Mouse (Mus musculus): Measurements from ENCODE around the gene Plek.
"Not testable (repeated sequence)": the region's sequence is repeated elsewhere in the genome, so short reads cannot be mapped to it uniquely, and the experiment has no call there.

Gene Plek

DNA sequence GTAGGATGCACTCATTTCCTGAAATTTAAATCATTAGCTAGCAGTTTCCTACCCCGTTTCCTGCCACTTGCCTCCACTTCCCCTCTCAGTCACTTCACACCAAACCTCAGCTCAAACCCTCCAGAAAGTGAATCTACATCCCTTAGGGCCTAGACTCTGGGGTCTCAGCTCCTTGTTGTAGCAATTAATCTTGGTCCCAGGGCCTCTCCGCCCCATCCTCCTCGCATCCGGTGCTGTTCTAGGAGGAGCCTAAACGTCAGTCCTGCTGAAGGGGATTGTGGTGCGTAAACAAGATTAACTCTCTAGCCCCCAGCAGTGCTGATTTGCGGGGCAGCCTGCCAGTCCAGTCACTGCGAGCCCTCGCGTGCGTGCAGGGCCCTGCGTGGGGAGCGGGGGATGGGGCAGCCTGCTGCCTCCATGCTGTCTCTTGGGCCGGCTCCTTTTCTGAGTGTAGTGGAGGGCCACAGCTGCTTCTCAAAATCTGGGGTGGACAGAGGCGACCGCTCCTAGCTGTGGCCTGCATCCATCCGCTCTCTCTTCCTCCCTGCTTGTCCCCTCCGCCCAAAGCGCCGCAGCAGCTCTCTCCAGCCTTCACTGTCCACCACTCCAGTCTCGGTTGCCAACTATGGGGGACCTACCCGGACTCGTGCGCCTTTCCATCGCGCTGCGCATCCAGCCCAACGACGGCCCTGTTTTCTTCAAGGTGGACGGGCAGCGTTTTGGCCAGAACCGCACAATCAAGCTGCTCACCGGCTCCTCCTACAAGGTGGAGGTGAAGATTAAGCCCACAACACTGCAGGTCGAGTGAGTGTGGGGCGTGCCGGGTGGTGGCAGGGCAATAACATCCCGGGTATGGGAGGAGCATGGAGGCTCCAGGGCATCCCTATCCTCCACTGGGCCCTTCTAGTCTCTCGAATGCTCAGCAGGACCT, at the start of gene Plek, which contains the start of gene Cnrip1:
Gene Plek, minus strand, starts transcription at position 837 of the 931 bp plus-strand sequence.
Gene Cnrip1, plus strand, starts transcription at position 42 of the 931 bp plus-strand sequence.
- peak; percentile 20 to 43 for DNase-seq

DNA sequence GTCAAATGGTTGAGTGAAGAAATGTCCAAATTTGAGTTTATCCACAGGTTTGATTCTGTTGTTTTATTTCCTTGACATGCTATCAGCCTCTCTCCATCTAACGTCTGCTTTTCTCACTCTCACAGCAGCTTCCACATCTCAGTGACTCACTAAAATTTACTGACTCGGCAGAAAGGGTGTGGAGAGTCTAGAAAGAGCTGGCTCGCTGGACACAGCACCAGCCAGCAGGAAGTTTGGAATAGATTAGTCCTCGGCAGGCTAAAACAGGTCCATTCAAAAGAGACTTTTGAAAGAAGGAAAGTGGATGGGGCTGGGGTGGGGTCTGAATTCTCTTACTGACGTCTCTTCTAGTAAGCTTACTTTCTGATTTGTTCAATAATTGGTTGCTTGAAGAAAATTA, 33.9 kb upstream of the Plek start:
- DNase-seq = no peak

DNA sequence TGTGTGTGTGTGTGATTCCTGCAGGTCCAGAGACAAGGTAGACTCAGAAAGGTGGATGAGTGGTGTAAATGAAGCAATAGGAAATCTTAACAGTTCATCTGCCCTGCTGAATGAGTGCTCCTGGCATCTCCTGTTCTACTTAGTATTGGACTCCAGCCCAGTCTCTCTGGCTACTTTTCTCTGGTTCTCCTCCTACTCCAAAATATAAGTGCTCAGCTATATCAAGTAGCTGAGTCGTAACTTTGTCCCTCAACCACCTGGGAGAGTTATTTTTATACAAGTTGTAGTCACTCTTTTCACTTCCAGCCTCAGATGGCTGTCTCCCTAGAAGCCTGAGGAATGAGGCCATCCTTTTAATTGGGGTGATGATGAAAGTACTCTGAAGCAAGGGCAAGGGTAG, 31.7 kb upstream of the Plek start:
- DNase-seq = no peak

DNA sequence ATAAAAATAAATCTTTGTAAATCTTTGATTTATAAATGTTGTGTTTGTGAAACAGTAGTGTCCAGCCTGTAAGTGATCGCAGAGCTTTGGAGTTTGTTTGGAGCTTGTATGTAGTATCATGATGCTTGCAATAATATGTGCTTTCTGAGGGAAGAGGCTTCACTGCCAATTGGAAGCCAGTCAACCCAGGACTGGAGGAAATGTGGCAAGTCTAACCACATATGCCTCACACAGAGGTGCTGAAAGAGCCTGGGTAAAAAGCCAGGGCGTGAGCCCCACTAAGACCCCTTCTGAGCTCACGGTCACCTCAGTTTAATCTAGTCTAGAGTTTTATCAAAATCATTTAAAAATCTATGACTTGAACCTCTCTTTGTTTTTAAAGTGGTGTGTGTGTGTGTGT, 31.3 kb upstream of the Plek start:
- no peak for DNase-seq

DNA sequence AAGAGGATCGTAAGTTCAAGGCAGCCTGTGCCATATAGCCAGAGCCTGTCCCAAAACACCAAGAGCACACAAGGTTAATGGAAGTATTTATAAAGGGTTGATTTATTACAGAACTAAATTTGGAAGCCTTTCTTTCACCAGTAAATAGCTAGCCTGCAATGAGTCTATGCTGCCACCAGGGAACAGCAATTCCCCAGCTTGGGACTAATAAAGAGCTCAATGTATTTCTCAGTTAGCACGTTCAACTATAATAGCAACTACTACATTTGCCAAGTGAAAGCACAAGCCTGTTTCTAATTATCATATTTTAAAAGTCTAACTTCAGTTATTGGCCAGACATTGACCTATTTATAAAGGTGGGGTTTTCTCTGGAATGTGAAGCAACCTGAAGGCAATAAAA, 30.8 kb upstream of the Plek start:
- DNase-seq = no peak

DNA sequence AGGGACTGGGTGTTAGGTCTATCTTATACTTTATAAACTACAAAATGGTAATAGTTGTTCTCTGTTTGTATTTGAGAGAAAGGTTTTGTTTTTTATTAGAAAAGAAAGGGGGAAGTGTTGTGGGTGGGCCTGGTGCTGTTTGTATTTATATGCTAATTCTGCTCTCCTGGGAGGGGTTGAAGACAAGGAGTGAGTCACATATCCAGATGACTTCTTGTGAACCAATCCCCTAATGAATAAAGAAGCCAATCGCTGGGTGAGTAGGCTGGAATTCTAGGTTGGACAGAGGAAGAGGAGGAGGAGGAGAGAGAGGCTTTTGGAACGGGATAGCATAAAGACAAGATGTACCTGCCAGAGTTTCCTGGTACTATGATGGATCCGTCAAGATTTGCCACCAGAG, 29.9 kb upstream of the Plek start:
- DNase-seq = no peak

DNA sequence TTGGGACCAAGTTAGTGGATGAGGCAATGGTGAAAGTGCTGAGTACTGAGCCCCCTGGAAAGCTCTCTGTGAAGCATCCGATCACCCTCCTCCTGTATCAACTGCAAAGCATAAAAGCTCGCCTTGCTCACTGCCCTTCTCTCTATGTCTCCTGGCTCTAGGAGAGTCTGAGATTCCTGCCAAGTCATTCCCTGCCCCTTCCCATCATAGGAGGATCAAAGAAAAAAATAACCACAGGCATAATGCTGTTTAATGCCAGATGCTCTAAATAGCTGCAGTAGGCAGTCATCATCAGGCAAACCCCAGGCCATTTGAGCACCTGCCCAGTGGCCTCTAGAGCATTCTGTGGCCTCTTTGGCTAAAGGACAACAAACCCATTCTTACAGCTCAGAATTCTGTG, 23.5 kb upstream of the Plek start:
- DNase-seq = no peak

DNA sequence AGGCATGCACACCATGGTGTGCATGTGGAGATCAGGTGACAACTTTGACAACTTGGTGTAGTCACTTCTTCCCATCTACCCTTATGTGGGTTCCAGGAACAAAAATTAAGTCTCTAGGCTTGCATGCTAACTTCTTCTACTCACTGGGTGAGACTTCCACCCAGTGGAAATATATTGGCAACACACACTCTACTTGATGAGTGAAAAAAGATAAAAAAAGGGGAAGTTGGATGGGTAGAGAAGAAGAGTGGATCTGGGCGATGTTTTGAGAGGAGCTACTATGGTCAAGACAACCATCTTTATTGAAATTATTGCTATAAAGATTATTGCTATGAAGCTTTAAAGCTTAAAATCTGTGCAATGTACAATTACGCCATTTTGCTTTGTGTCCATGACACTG, 17.2 kb upstream of the Plek start:
- DNase-seq = not testable (repeated sequence)

DNA sequence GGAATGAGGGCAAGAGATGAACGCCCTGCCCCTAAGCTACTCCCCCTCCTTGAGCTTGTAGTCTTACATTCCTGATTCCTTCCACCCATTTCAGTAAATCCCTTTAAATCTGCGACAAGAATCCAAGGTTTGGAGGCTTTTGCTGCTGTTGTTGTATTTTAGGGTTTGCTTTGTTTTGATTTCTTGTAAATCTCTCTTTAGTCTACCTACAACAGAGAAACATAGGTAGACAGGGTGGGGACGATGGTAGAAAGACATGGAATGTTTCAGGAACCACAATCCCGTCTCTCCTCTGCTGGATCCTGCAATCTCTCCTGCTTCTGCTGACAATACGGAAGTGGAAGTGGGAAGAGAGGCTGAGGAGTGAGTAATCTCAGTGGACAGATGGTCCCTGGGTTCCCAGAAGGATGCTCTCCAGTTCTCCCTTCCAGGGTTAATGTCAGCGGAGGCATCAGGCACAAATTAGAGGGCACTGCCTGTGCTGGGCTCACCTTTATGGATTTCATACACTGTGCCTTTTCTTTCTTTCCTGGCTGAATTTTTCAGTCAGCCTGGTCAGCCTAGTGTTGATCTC, 382 bp upstream of the Plek start:
- no peak for DNase-seq

DNA sequence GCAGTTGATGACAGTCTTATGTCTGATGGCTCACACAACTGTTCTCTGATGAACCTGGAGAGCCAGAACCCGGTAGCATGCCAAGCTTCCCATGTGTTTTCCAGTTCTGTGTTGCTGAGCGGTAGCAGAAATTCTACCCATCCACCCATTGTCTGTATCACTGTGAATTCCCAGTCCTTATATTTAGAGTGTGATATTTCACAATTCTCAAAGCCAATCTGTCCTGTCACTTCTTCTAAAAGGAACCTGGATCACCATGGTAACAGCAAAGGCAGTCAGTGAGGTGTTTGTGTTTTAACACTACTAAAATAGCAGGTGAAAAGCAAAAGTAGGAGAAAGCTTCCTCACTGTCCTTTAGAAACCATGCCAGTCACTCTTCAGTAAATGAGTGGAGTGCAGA, 6.4 kb downstream of the Plek start:
- DNase-seq = no peak

DNA sequence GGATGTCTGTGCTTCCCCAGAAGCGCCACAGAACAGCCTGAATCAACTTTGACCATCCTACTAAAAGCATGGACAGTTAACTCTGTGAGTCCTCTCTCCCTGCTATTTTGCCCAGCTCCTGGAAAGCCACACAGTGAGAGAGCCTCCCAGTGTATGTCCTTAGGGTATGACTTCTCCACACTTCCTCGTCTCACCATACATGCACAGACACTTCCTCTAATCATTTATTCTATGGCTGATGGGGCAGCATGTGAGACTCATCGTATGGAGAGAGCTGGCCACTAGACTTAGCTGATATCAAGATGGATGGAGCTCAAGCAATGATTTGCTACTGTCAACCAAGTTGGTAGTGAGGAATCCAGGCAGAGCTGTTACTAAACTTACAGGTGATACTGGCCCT, 28.2 kb downstream of the Plek start:
- DNase-seq = no peak

DNA sequence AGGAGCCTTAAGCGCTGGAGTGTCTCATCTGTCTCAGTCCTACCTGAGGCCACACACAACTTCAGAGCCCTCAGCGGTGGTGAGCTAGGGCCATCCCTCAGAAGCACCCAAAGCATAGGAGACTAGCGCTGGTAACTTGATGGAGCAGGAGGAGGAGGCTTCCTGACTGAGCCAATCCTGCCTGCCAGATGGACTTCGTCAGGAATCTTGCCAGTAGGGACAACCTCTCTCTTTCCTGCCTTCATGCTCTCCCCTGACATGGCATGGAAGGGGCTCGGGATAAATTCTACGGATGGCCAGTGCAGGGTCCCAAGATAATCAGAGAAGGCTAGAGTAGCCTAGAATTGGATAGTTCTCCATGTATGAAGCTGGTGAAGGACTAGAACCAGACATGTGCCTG, 29.0 kb downstream of the Plek start:
- no peak for DNase-seq

DNA sequence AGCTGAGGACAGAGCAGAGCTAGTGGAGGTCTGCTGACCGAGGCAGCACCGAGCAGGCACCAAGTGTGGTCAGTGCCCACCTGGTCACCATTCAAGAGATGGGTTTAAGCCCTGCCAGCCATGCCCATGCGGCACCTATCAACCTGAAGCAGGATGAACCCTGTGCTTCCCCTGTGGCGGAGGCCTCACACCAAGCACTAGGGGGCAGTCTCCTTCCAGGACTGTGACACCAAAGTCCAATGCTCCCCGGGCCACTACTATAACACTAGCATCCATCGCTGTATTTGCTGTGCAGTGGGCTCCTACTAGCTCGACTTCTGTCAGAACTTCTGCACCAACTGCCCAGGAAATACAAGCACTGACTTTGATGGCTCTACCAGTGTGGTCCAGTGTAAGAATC, 32.9 kb downstream of the Plek start:
- no peak for DNase-seq

DNA sequence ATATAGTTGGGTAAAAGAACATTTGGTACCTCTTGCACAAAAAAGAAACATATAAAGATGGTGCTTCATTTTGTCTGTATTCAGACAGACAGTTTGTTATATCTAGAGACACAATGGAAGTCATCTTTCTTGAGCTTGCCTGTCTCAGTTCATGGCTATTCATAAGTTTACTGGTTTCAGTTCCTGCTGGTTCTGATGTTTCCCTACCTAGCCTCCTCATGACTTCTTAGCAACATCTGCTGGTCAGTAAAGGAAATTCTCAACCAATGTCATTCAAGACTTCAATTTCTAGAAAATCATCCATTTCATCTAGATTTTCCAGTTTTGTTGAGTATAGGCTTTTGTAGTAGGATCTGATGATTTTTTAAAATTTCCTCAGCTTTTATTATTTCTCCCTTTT, 39.2 kb downstream of the Plek start:
- no peak for DNase-seq

DNA sequence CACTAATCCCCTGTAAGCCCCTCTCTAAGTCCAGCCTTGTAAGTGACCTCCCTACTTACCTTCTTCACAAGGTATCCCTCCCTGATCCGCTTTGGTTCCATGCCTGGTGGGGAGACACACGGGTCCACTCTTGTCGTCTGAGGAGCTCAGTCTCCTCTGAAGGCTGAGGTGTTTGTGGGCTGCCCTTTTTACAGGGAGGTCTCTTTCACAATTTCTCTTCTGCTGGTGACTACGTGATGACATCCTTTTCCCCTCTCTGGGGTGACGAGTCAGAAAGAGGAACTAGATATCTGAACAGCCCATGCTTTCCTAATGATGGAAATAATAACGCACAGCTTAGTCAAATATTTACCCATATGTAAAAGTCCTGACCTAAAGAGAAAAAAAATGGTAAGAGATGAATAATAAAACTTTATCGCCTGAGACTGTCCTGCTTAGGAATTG, 43.7 kb downstream of the Plek start:
- peak; percentile 24 to 39 for DNase-seq

DNA sequence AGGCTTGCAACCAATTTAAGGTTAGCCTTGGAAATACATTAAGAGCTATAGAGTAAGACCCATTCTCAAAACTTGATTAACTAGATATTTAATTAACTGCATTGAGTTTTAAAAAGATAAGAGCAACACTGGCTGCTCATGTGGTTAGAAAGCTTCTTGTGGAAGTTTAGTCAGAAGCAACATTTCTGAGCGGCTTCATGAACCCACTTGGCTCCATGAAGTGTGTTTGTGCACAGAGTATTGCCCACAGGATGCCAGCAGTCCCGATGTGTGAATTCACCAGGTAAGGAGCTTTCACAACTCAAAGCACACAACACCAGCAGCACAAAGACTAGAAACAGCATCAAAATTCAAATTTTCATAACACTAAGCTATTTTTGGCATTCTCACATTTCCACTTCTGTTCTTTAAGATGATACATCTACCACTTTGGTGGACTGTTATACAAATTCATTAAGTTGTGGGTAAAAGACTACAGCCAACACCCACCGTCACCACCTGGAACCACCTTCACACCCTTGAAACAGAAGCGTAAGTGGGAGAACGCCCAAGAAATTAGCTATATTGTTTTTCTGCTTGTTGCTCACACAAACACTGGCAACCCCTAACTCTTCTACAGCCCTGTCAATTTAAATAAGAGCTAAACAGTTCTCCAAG, 44.5 kb downstream of the Plek start:
- DNase-seq = no peak

DNA sequence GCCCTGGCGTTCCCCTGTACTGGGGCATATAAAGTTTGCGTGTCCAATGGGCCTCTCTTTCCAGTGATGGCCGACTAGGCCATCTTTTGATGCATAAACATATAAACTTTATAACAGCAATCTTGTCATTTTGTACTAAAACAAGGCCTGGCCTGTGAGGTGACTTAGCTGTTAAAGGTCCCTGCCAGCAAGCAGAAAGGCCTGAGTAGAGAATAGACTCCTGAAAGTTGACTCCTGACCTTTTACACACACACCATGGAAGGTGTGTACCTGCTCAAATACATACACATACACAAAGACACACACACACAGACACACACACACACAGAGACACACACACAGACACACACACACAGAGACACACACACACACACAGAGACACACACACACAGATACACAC, 45.7 kb downstream of the Plek start:
- DNase-seq = not testable (repeated sequence)

DNA sequence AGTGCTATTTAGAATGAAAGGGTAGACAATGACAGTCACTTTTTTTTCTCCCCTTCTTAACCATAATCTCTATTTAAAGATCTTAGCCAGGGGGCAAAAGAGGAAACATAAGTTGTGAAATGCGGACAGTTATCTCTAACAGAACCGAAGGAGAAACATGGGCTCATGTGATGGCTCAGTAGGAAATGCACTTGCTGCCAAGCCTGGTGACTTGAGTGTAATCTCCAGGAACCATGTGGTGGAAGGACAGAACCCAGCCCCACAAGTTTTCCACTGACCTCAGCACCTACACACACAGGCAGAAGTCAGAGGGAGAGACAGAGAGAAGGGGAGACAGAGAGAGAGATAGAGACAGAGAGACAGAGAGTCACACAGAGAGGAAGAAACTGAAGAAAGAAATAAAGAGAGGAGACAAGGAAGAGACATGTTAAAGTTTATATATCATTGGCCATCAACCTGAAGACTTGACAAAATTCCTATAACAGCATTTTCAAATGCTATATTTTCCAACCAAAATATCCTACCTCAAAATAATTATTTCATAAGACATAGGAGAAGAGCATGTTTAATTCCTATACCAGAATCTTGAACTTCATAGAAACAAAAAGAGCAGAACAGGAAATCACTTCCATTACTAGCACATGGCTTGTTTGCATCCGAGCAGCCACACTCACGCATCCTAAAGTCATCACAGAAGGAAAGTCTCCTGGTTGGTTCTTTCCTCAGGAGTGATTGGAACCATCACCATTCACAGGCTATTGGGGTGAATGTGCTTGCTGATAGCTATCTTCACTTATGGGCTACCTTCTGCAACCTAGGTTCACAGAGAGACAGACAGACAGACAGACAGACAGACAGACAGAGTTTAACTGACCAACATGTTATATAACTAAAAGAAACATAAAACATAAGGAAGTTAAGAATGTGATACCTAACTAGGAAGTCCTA, 47.0 kb downstream of the Plek start:
- DNase-seq = no peak

DNA sequence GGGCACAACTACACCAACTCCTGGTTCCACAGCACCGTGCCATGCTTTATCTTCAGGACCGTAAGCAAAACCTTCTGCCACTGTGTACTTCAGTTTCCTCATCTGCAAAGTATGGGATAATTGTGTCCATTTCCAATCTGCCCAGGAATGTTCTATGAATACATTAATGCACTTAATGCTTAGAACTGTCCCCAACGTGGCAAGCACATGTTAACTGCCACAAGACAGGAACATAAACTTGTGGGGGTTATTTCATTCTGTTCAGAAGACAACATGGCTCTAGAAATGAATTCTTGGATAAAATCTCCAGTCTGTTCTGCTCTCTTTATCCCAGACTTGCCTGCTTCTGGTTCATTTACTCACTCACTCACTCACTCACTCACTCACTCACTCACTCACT, 48.4 kb downstream of the Plek start:
- no peak for DNase-seq

DNA sequence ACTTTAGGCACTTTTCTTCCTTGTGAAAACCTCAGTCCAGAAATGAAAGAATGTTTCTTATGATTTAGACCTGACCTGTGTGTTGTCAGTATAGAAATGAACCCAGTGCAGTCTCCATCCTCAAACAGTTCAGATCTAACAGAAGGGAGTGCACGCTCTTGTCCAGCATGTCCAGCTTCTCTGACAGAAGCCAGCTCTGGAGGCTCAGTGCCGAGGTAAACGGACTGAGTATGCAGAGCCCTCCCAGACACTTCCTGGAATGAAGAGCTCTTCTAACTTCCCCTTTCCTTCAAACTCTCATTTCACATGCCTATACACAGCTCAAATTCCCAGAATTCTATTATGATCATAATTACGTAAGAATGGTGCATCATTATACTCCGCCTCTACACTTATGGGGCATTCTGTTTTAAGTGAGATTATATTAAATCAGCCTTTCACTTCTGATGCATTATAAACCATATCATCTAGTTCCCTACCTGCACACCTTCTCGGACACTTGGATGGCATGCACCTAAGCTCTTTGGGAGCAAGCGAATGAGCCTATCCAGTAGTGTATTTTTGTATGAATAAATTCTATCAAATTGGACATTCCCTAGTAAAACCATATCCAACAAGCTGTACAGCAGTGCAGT, 49.3 kb downstream of the Plek start:
- DNase-seq = no peak

DNA sequence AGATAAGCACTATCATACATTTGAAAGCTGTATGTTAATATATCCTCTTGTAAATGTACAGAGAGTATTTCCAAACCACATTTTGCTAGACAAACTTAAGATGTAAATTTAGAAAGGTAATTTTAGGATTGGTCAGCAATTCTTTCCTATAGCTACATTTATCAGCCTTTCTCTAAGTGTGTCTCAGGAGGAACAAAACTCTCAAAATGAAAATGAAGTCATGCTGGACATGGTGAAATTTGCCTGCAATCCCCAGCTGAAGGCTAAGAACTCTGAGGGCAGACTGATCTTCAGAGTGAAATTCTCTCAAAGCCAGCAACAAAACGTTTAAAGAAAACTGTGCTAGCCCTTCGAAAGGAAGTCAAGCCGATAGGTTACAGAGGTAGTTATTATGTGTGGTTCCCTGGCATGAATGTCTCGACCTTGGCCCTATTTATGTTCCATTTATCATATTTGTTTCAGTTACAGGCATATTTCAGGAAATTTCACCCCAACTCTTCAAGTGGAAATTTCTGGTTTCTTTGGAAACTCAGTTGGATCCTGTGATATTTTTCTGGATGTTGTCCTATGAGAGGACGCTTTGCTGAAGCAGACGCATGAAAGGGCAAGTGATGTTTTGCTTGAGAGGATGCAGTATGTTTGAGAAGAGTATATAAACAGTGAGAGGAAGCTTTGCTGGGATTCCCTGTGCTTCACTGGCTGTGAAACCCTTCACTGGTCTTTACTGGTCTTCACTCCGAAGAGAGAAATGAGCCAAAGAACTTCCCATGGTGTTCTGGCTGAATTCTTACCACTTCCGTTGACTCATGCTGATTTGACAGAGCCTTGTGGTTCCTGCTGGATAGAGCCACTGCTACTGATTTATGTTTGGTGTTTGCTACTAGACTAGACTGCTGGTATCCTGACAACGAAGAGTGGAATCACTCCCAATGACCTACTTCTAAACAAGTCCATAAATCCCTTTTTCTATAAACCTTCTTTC, 51.5 kb downstream of the Plek start:
- DNase-seq = no peak
